Mouse (Mus musculus): ENCODE measurements around the gene Adora2b. TPM values are rescaled to one million over a fixed set of nuclear protein-coding genes. Genes with fewer than 3 reads are reported as not detected.

Adora2b gene
- total and polyA plus RNA-seq, 3 experiments = 2.2 to 3.2 TPM; not detected in 1

GRCm38 (mm10) chr11:62285020-62285419 is 36.2 kb downstream of the Adora2b start (continued):
- no peak for TF ChIP-seq USF1 (IDR thresholded peaks at IDR 0.05; ENCODE audit: low read depth, low read length)
- no peak for TF ChIP-seq TCF12 (IDR thresholded peaks at IDR 0.05; ENCODE audit: low read depth, low read length)

- Histone ChIP-seq H3K79me2 (ENCODE audit: control insufficient read depth, insufficient read depth, low read length, poor library complexity) (no peaks in the 10 kb centered on the region), H3K9me3 (replicated peaks; ENCODE audit: insufficient read depth, low read length) (no peaks in the 10 kb centered on the region), H3K27me3 (ENCODE audit: control insufficient read depth in 1 of 2, insufficient read depth in 2 of 2, low read length in 2 of 2) (no peaks in the 10 kb centered on the region), H3K4me3 (ENCODE audit: control insufficient read depth in 1 of 2, insufficient read depth in 1 of 2, low read depth in 2 of 2, low read length in 2 of 2) (no peak overlapping the region), H3K27ac (ENCODE audit: control insufficient read depth, low read depth, low read length) (no peak overlapping the region), H3K36me3 (ENCODE audit: control insufficient read depth in 1 of 2, insufficient read depth in 2 of 2, low read length in 2 of 2) (no peaks in the 10 kb centered on the region; a peak in 2 of 4 replicates), H3K4me1 (ENCODE audit: control insufficient read depth in 1 of 2, insufficient read depth in 2 of 2, low read length in 2 of 2) (no peaks in the 10 kb centered on the region), H3K9ac (ENCODE audit: control insufficient read depth, low read depth, low read length, poor library complexity, severe bottlenecking) (no peak overlapping the region)
- DNase-seq (ENCODE audit: low read depth, low spot score) = no peak
- TF ChIP-seq CTCF (IDR thresholded peaks at IDR 0.05 in 2 of 3, conservative IDR thresholded peaks at IDR 0.05 in 1 of 3; ENCODE audit: control insufficient read depth in 1 of 3, insufficient read depth in 1 of 3, low read depth in 2 of 3, low read length in 3 of 3, poor library complexity in 1 of 3, severe bottlenecking in 1 of 3) = no peak
- no peak for TF ChIP-seq JUND (IDR thresholded peaks at IDR 0.05; ENCODE audit: low read depth, low read length)
- no peak for TF ChIP-seq EP300 (IDR thresholded peaks at IDR 0.05; ENCODE audit: low read depth in 1 of 2, low read length in 2 of 2)
- TF ChIP-seq ZKSCAN1 (IDR thresholded peaks at IDR 0.05; ENCODE audit: low read depth, low read length) = no peak
- TF ChIP-seq NRF1 (IDR thresholded peaks at IDR 0.05; ENCODE audit: insufficient read depth, low read depth, low read length, poor library complexity, severe bottlenecking) = no peak
- TF ChIP-seq UBTF (IDR thresholded peaks at IDR 0.05; ENCODE audit: borderline replicate concordance, insufficient read depth, low read depth, low read length) = no peak
- no peak for TF ChIP-seq ZNF384 (IDR thresholded peaks at IDR 0.05; ENCODE audit: low read depth, low read length)
- no peak for TF ChIP-seq SMC3 (IDR thresholded peaks at IDR 0.05; ENCODE audit: low read depth, low read length)
- no peak for TF ChIP-seq MXI1 (IDR thresholded peaks at IDR 0.05; ENCODE audit: low read depth, low read length)
- no peak for TF ChIP-seq MAX (IDR thresholded peaks at IDR 0.05; ENCODE audit: low read length)
- no peak for TF ChIP-seq MYC (IDR thresholded peaks at IDR 0.05; ENCODE audit: low read depth, low read length)
- TF ChIP-seq MAFK (IDR thresholded peaks at IDR 0.05; ENCODE audit: borderline replicate concordance, low read depth, low read length) = no peak
- TF ChIP-seq MYB (IDR thresholded peaks at IDR 0.05; ENCODE audit: low read depth, low read length) = no peak
- no peak for TF ChIP-seq ZC3H11A (IDR thresholded peaks at IDR 0.05; ENCODE audit: low read depth, low read length)
Measured at GRCm38 (mm10) chr11:62287700-62288099, 38.9 kb downstream of the Adora2b start.

GRCm38 (mm10) chr11:62294121-62294520 is 45.3 kb downstream of the Adora2b start:
- DNase-seq (ENCODE audit: low read depth, low spot score) = no peak
- H3K9me3 ChIP-seq (replicated peaks; ENCODE audit: insufficient read depth, low read length) = no peaks in the 10 kb centered on the region
- H3K9ac ChIP-seq (ENCODE audit: control insufficient read depth, low read depth, low read length, poor library complexity, severe bottlenecking) = no peak overlapping the region
- no peaks in the 10 kb centered on the region for H3K27me3 ChIP-seq (ENCODE audit: control insufficient read depth in 1 of 2, insufficient read depth in 2 of 2, low read length in 2 of 2)
- no peak overlapping the region for H3K4me3 ChIP-seq (ENCODE audit: control insufficient read depth in 1 of 2, insufficient read depth in 1 of 2, low read depth in 2 of 2, low read length in 2 of 2)
- no peak overlapping the region for H3K27ac ChIP-seq (ENCODE audit: control insufficient read depth, low read depth, low read length)
- TF ChIP-seq MEF2A (IDR thresholded peaks at IDR 0.05; ENCODE audit: extremely low read depth, insufficient replicate concordance, low read depth, low read length, poor library complexity, severe bottlenecking) (no peak), GATA1 (IDR thresholded peaks at IDR 0.05; ENCODE audit: low read depth, low read length) (no peak), MAZ (IDR thresholded peaks at IDR 0.05; ENCODE audit: low read depth, low read length) (no peak), ELF1 (IDR thresholded peaks at IDR 0.05; ENCODE audit: low read depth, low read length) (no peak), POLR2AphosphoS2 (IDR thresholded peaks at IDR 0.05; ENCODE audit: low read length) (no peak), CHD2 (IDR thresholded peaks at IDR 0.05; ENCODE audit: low read length) (no peak), MYB (IDR thresholded peaks at IDR 0.05; ENCODE audit: low read depth, low read length) (no peak)
- H3K4me1 ChIP-seq (ENCODE audit: control insufficient read depth in 1 of 2, insufficient read depth in 2 of 2, low read length in 2 of 2) = no peaks in the 10 kb centered on the region
- H3K36me3 ChIP-seq (ENCODE audit: control insufficient read depth in 1 of 2, insufficient read depth in 2 of 2, low read length in 2 of 2) = peaks cover 2 to 6% of the 10 kb centered on the region in 2 experiments; a peak in 3 of 4 replicates
- no peaks in the 10 kb centered on the region for H3K79me2 ChIP-seq (ENCODE audit: control insufficient read depth, insufficient read depth, low read length, poor library complexity)
